Mouse (Mus musculus): ENCODE measurements at regions not wholly inside any gene's neighbourhood (a gene's known extent, or its start where the extent isn't known, plus 50 kb on each side); places are given as distances from the start of the nearest gene placed in this dataset.

DNA sequence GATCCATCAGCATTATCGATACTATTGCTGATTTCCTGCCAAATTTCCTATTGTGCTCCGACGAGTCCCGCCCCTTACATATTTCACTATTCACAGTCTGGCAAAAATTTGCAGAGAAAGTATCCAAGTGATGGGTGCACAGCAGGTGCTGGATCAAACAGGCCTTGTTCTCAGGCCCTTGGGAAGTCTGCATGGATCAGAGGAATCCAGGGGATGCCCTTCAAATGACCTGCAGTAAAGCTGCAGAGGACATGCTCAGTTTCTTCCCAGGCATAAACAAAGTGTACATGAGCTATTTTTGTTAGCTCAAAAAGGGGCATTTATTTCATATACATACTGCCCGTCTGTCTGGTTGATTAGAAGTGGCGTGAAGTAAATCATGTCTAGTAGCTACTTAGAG, 194.2 kb upstream of the Zic1 start:
- TF ChIP-seq CTCF (IDR thresholded peaks at IDR 0.05; ENCODE audit: low read depth) (no peak), EP300 (IDR thresholded peaks at IDR 0.05; ENCODE audit: low read depth) (no peak)

Measured in heart, postnatal 0 days (tissue).